Mouse (Mus musculus) limb, embryonic 14.5 days (tissue): ENCODE measurements around the gene Trim65. TPM values are rescaled to one million over a fixed set of nuclear protein-coding genes. Genes with fewer than 3 reads are reported as not detected.

ENCODE experiments used
- ATAC-seq: fragments of 200-750 bp; cut with Nextera tagmentation; 2 replicates; pipeline ENCODE4 v1.8.0; 2017; ENCODE audit warnings: low read depth, moderate number of reproducible peaks, moderate TSS enrichment; ENCODE audit not compliant: low FRiP score
- DNase-seq: peaks from one replicate; pipeline ENCODE4 v3.0.0-alpha.2; 2015; ENCODE audit warnings: low spot score
- H3K27ac ChIP-seq: fragments of 300-500 bp; sonication (generic); replicated peaks from 2 replicates; pipeline ENCODE4 v1.5.1; 2014; ENCODE audit warnings: low read depth, mild to moderate bottlenecking, low read length, moderate library complexity, mixed read lengths
- H3K27me3 ChIP-seq: fragments of 300-500 bp; sonication (generic); 2 replicates; pipeline ENCODE4 v1.6.1; 2014; ENCODE audit warnings: low read length, mixed read lengths; ENCODE audit not compliant: control insufficient read depth, insufficient read depth
- H3K36me3 ChIP-seq: fragments of 300-500 bp; sonication (generic); 2 replicates; pipeline ENCODE4 v1.6.1; 2014; ENCODE audit warnings: mild to moderate bottlenecking, low read length, moderate library complexity, mixed read lengths; ENCODE audit not compliant: control insufficient read depth, insufficient read depth
- H3K4me1 ChIP-seq: fragments of 300-500 bp; sonication (generic); 2 replicates; pipeline ENCODE4 v1.6.1; 2014; ENCODE audit warnings: antibody characterized with exemption, low read length, mixed read lengths; ENCODE audit not compliant: control insufficient read depth, insufficient read depth
- H3K4me2 ChIP-seq: fragments of 300-500 bp; sonication (generic); replicated peaks from 2 replicates; pipeline ENCODE4 v1.6.1; 2014; ENCODE audit warnings: low read depth, mild to moderate bottlenecking, low read length, moderate library complexity; ENCODE audit not compliant: severe bottlenecking
- H3K4me3 ChIP-seq: fragments of 300-500 bp; sonication (generic); replicated peaks from 2 replicates; pipeline ENCODE4 v1.5.1; 2014; ENCODE audit warnings: low read length
- H3K9ac ChIP-seq: fragments of 300-500 bp; sonication (generic); 2 replicates; pipeline ENCODE4 v1.6.1; 2014; ENCODE audit warnings: mild to moderate bottlenecking, low read depth, low read length, moderate library complexity; ENCODE audit not compliant: severe bottlenecking
- H3K9me3 ChIP-seq: fragments of 300-500 bp; sonication (generic); 2 replicates; pipeline ENCODE4 v1.6.1; 2016; ENCODE audit warnings: low read length; ENCODE audit not compliant: control insufficient read depth
- POLR2A ChIP-seq: fragments of 200-500 bp; IDR thresholded peaks from 2 replicates; pipeline ENCODE4 v1.8.0; 2012; ENCODE audit warnings: inconsistent platforms, mild to moderate bottlenecking, moderate library complexity, borderline replicate concordance; ENCODE audit not compliant: insufficient read depth, insufficient read length; ENCODE audit errors: extremely low read depth
- WGBS: fragments of 180-500 bp; shearing (Covaris S2); extraction: QIAGEN DNeasy Blood & Tissue Kit; methylation state at CpG from one replicate; pipeline ENCODE4 v1.1.7; 2014; 5-methylcytosine and 5-hydroxymethylcytosine counted together
- polyA plus RNA-seq, 2 experiments: library from polyadenylated mRNA; depleted of rRNA in 1 of 2; stranded (reverse) in 1 of 2; unstranded in 1 of 2; fragments of >200 nt; fragmentation: Nextera tagmentation in 1 of 2; extraction: Ambion mirVana in 1 of 2; gene quantifications; 2 replicates each; pipeline versions ENCODE4 v1.2.1 to v1.2.3; 2012 to 2014

The Trim65 gene
- polyA plus RNA-seq, 2 experiments: 3.1 to 4.9 TPM

DNA sequence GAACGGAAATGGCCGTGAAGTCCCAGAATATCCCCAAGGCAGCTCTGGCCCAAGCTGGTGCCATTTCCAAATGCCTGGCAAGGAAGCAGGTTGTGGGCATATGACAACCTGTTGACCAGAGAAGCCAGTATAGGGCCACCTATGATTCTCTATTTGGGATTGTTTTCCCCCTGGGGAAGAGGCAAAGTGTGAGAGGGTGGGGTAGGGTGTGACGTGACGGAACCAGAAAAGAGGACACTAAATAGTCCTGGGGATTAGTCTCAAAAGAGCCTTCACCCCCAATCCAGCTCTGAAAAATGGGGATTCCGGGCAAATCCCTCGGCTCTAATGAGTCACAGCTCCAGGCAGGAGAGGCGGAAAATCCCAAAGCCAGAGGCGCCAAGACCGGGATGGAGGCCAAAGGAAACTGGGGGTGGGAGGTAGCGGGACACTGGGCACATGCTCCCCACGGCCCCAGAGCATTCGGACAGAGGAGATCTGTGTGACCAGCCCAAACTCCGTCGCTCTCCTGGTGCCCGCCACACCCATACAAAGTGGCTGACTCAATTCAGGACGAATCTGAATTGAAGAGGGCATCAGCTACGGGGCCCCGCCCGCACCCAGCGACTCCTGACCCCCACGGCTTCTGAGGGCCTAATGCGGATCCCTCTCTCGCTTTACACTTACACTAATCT is 22.3 kb downstream of the Trim65 start:
- H3K9ac ChIP-seq: peak overlapping the region; percentile 61
- 10% methylated on average over 23 of the region's 23 CpGs for WGBS
- peak overlapping the region; percentile 52 for H3K4me3 ChIP-seq
- H3K4me1 ChIP-seq: peaks cover 39% of the 10 kb centered on the region
- H3K36me3 ChIP-seq: no peaks in the 10 kb centered on the region
- peak overlapping the region; percentile 69 for H3K4me2 ChIP-seq
- peak overlapping the region; percentile 15; the same call in 1 of the 2 replicates for H3K27ac ChIP-seq
- H3K9me3 ChIP-seq: no peaks in the 10 kb centered on the region
- ATAC-seq (no peak), DNase-seq (peak; percentile 39)
- peaks cover 48% of the 10 kb centered on the region for H3K27me3 ChIP-seq
- TF ChIP-seq POLR2A: no peak

DNA sequence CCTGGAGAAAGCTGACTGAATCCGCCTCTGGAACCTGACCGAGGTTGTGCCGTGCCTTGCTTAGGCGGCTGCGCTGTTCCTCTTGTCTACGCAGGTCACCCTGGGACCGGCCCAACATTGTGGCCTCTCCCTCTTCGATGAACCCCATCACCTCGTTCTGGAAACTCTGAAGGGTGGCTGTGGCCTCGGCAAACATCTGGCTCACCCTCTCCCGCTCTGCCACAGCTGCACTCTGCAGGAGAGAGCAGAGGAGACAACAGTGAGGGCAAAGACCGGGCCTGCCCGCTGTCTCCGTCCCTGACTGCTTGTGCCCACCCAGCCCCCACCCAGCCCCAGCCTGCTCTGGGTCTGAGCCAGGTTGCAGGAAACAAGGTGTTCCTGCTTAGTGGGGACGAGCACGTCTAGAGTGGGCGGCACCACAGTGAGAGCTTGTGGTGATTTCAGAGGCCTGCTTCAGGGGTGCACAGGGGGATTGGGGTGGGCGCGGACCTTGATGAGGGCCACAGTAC is 23.1 kb downstream of the Trim65 start:
- 13% methylated on average over 17 of the region's 19 CpGs for WGBS
- TF ChIP-seq POLR2A: no peak

DNA sequence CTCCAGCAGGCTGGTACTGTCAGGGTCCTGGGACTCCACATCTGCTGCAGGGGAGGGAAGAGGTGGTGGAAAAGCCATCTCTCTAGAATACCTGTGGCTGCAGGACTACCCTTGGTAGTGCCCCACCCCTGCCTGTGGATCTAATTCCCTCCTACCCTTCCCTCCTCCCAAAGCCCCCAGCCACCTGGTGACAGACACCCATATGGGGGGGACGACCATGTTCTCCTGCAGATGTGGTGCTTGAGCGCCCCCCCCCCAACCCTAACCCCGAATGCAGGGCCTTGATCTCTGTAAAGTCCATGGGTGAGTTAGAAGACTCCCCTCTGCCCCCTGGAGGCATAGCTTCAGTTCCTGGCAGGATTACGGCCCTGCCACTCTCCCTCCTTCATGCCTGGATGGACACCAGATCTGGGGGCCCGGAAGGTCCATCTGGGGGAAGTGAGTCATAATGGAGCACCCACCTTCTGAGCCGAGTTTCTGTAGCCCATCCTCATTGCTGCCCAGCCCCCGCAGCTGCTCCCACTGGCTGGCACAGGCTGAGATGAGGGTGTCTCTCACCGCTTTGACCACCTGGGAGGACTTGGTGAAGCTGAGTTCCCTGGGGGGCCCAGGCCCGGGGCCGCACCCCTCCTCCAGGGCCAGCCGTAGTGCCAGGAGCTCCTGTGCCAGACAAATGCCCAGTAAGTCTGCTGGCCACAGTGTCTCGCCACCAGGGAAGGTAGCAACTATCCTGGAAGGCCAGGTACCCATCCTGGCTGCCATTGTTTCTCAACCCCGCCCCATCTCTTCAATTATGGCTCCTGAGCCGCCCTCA is 23.8 kb downstream of the Trim65 start:
- DNase-seq: no peak
- ATAC-seq: no peak
- 25% methylated on average over 13 of the region's 14 CpGs for WGBS
- peak overlapping the region; percentile 69 for H3K4me2 ChIP-seq
- no peaks in the 10 kb centered on the region for H3K36me3 ChIP-seq
- no peaks in the 10 kb centered on the region for H3K9me3 ChIP-seq
- peaks cover 48% of the 10 kb centered on the region for H3K27me3 ChIP-seq
- H3K9ac ChIP-seq: peak overlapping the region; percentile 40; the same call in 1 of the 2 replicates
- no peak for TF ChIP-seq POLR2A
- H3K4me1 ChIP-seq: peaks cover 47% of the 10 kb centered on the region
- peak overlapping the region; percentile 52 for H3K4me3 ChIP-seq
- no peak overlapping the region for H3K27ac ChIP-seq

More for the DNA sequence above, 23.1 kb downstream of the Trim65 start:
- H3K27ac ChIP-seq: no peak overlapping the region
- peak overlapping the region; percentile 52 for H3K4me3 ChIP-seq
- H3K9ac ChIP-seq: peak overlapping the region; percentile 40; the same call in 1 of the 2 replicates
- no peaks in the 10 kb centered on the region for H3K36me3 ChIP-seq
- H3K27me3 ChIP-seq: peaks cover 48% of the 10 kb centered on the region
- H3K4me1 ChIP-seq: peaks cover 43% of the 10 kb centered on the region
- peak overlapping the region; percentile 69 for H3K4me2 ChIP-seq
- DNase-seq (no peak), ATAC-seq (no peak)
- no peaks in the 10 kb centered on the region for H3K9me3 ChIP-seq

DNA sequence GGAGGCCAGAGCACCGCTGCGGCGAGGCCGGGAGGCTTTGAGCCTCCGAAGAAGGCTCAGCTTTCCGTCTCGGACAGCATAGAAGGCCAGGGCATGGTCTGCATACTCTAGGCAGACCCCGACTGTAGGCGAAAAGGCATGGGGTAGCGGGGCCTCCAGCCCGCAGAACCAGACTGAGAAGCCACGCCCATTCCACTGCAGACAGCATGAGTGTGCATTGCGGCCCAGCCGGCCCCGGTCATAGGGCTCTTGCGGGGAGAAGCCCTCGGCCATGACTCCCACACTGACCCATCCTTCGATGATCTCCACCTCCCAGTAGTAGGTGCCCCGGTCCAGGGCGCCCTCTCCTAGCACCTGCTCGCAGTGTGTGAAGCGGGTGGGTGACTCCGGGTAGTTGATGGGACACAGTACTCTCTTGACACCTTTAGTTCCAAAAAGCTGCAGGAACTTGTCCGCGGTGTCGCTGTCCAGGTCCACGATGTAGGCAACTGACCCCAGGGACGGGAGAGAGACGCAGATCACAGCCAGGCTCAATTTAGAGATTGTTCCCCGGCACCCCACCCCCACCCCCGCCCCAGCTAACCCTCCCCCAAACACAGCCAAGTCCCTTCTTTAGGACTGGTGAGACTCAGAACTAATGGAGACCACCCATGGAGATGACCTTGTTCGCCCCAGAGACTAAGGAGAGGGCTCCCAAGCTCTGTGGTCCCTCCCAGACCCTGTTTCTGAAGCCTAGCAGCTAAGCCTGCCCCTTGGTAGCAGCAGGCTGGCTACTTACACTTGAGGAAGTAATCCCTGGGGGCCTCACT is 24.6 kb downstream of the Trim65 start:
- DNase-seq (peak; percentile 28), ATAC-seq (no peak)
- Histone ChIP-seq H3K4me2 (peak overlapping the region; percentile 69), H3K4me1 (peaks cover 55% of the 10 kb centered on the region), H3K4me3 (peak overlapping the region; percentile 9; the same call in 1 of the 2 replicates), H3K27me3 (peaks cover 48% of the 10 kb centered on the region), H3K9me3 (no peaks in the 10 kb centered on the region), H3K27ac (no peak overlapping the region), H3K36me3 (no peaks in the 10 kb centered on the region), H3K9ac (0 out of 2 replicates have a peak overlapping the region, but pooled peaks have one; percentile 0)
- WGBS: 29% methylated on average over 29 of the region's 32 CpGs
- no peak for TF ChIP-seq POLR2A
